In the genomic region with DNA sequence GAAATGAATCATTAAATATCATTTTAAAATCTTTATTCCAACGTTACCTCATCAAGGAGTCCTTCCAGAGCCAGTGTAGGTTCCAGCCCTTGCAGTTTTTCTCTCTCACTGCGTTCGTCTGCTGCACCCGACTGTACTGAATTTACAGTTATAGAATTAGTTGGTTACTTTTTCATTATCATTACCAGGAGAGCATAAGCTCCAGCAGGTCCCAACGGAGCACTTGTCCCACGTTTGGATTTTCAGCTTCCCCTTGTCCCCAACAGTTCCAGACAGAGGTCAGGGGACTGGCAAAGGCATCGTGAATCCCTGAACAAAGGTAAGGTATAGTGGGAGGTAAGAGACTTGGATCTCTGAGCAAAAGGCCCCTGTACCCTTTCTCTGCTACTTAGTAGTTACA, we compare ENCODE assay signal across 36 mouse cellular contexts. TPM values are rescaled to one million over a fixed set of nuclear protein-coding genes. Genes with fewer than 3 reads are reported as not detected.
"Had no signal": no experiment of that assay in that cellular context is flagged by ENCODE, and none has a peak within 500 bp of the region (broad histone marks: within the 10 kb centered on the region; RNA-seq: fewer than 3 reads in every experiment).

No protein-coding gene starts in this region.

- H3K9ac ChIP-seq: heart, embryonic 12.5 days; heart, embryonic 13.5 days; heart, embryonic 15.5 days; hindbrain, embryonic 12.5 days; hindbrain, embryonic 13.5 days; hindbrain, embryonic 14.5 days; hindbrain, embryonic 15.5 days; intestine, embryonic 15.5 days; kidney, embryonic 15.5 days had no signal

- H3K4me3 ChIP-seq: heart, embryonic 10.5 days; heart, embryonic 12.5 days; heart, embryonic 13.5 days; heart, embryonic 15.5 days; hindbrain, embryonic 10.5 days; hindbrain, embryonic 12.5 days; hindbrain, embryonic 13.5 days; hindbrain, embryonic 15.5 days; intestine, embryonic 15.5 days; kidney, embryonic 15.5 days; layer of hippocampus, adult 2 months had no signal

- H3K4me1 ChIP-seq: heart, embryonic 12.5 days; heart, embryonic 13.5 days; heart, embryonic 15.5 days; hindbrain, embryonic 15.5 days; intestine, embryonic 15.5 days; kidney, embryonic 15.5 days had no signal

- H3K27me3 ChIP-seq: heart, embryonic 12.5 days; heart, embryonic 13.5 days; heart, embryonic 15.5 days; hindbrain, embryonic 15.5 days; intestine, embryonic 15.5 days; kidney, embryonic 15.5 days had no signal

- ATAC-seq: hindbrain, embryonic 16.5 days; hindbrain, postnatal 0 days; inflammation-experienced regulatory T-cells, adult 6 months; intestine, embryonic 15.5 days; intestine, embryonic 16.5 days; intestine, postnatal 0 days had no signal

- H3K4me2 ChIP-seq: heart, embryonic 11.5 days; heart, embryonic 12.5 days; heart, embryonic 13.5 days; heart, embryonic 15.5 days; hindbrain, embryonic 12.5 days; hindbrain, embryonic 13.5 days; hindbrain, embryonic 14.5 days; hindbrain, embryonic 15.5 days; intestine, embryonic 15.5 days; kidney, embryonic 15.5 days had no signal

- DNase-seq: heart, postnatal 10 days; heart, postnatal 14 days; heart, postnatal 36 days; heart, postnatal 4 days; kidney, adult 11 months; kidney, adult 18-20 months; kidney, adult 2 months; kidney, adult 8-10 months; kidney, adult 9 months; kidney, postnatal 10 days; kidney, postnatal 14 days; kidney, postnatal 25 days; kidney, postnatal 36 days; kidney, postnatal 4 days; layer of hippocampus, adult 9-11 months; layer of hippocampus, postnatal 36 days had no signal

- H3K9me3 ChIP-seq: heart, embryonic 10.5 days; heart, embryonic 12.5 days; heart, embryonic 13.5 days; heart, embryonic 15.5 days; hindbrain, embryonic 10.5 days; hindbrain, embryonic 12.5 days; hindbrain, embryonic 13.5 days; hindbrain, embryonic 15.5 days; intestine, embryonic 15.5 days; kidney, embryonic 15.5 days had no signal

- H3K27ac ChIP-seq: heart, embryonic 10.5 days; heart, embryonic 13.5 days; heart, embryonic 15.5 days; hindbrain, embryonic 10.5 days; hindbrain, embryonic 12.5 days; hindbrain, embryonic 13.5 days; hindbrain, embryonic 14.5 days; hindbrain, embryonic 15.5 days; hindbrain, postnatal 0 days; intestine, embryonic 15.5 days; kidney, embryonic 15.5 days; kidney, postnatal 0 days; layer of hippocampus, adult 2 months had no signal

- H3K36me3 ChIP-seq: heart, embryonic 10.5 days; heart, embryonic 12.5 days; heart, embryonic 13.5 days; heart, embryonic 15.5 days; hindbrain, embryonic 10.5 days; hindbrain, embryonic 12.5 days; hindbrain, embryonic 13.5 days; hindbrain, embryonic 15.5 days; intestine, embryonic 15.5 days; kidney, embryonic 15.5 days had no signal

RNA-seq across cellular contexts. Expression of gene Cdh6, which starts 35.2 kb away (rescaled TPM):
- total RNA-seq: hematopoietic stem cell, adult 5-6 weeks had no signal
